Mouse (Mus musculus) brown adipose tissue, adult 24 weeks (tissue): ENCODE data around the gene Prrx1. TPM values are rescaled to one million over a fixed set of nuclear protein-coding genes. Genes with fewer than 3 reads are reported as not detected.

Experiments
- H3K27ac ChIP-seq: fragments of 200-500 bp; replicated peaks from 2 replicates; pipeline ENCODE4 v1.5.1; 2012; ENCODE audit warnings: low read depth, mild to moderate bottlenecking, low read length
- H3K4me1 ChIP-seq: fragments of 200-500 bp; 2 replicates; pipeline ENCODE4 v1.6.1; 2012; ENCODE audit warnings: low read length, mixed read lengths; ENCODE audit not compliant: control insufficient read depth, insufficient read depth, insufficient read length
- H3K4me3 ChIP-seq: fragments of 200-500 bp; 2 replicates; pipeline ENCODE4 v1.5.1; 2012; ENCODE audit warnings: low read depth, mild to moderate bottlenecking, low read length, moderate library complexity; ENCODE audit not compliant: insufficient read depth
- polyA plus RNA-seq: library from polyadenylated mRNA; stranded (reverse); fragments of >200 nt; gene quantifications from 2 replicates; pipeline ENCODE4 v1.2.4, GENCODE M21; 2012; ENCODE audit not compliant: missing spikeins, insufficient read depth, insufficient read length

Prrx1 gene
- polyA plus RNA-seq, 1 experiment = 10.2 TPM

DNA sequence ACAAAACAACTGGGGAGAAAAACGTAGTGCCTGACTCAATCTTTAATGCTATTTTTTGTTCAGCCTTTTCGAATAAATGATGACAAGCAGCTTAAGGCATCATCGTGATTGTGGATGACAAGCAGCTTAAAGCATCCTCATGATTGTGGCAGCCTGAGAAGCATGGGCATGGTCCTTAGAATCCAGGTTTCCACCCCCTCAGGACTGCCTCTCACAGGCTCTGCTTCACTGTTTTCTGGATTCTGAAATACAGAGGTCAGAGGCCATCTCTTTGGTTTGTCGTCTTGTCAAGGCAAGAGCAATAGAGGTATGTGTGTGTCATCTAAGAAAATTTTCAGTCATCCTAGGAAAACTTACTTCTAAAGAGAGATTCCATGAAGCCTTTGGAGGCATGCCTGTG is 60.7 kb downstream of the Prrx1 start:
- Histone ChIP-seq H3K27ac (no peak overlapping the region), H3K4me3 (no peak overlapping the region), H3K4me1 (no peaks in the 10 kb centered on the region)

DNA sequence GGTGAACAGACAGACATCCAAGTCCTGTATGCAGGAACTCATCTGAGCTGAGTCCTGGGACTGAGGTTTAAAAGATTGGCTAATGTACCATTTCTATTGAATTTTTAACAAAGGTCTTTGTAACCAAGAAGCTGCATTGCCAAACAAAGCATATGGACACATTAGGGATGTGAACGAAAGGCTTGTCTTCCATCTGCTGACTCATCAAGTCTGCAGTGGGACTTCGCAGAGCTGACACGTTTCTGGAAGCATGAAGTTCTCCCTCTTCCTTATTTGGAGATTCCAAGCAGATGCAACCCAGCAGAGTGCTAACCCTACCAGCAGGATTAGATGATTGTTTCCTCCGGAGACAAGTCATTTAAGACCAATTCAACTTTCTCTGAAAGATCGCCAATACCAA is 61.2 kb downstream of the Prrx1 start:
- no peak overlapping the region for H3K27ac ChIP-seq
- H3K4me1 ChIP-seq = no peaks in the 10 kb centered on the region
- H3K4me3 ChIP-seq = no peak overlapping the region

DNA sequence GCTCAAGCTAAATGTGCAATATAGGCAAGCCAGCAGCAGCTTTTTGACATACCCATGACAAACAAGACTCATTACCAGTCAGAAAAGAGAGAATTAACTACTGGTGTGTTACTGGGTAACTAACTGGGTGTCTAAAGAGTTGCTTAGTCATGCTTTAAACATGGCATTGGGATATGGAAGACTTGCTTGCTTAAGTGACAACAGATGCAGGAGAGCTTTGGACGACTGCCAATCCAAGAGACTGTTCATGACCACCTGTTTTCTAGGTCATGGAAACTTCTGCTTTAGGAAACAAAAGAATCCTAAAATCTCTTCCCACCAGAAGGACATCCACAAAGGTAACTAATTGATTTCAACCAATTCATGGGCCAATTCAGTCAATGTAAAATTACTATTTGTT is 61.7 kb downstream of the Prrx1 start:
- Histone ChIP-seq H3K4me3 (no peak overlapping the region), H3K4me1 (no peaks in the 10 kb centered on the region), H3K27ac (no peak overlapping the region)

DNA sequence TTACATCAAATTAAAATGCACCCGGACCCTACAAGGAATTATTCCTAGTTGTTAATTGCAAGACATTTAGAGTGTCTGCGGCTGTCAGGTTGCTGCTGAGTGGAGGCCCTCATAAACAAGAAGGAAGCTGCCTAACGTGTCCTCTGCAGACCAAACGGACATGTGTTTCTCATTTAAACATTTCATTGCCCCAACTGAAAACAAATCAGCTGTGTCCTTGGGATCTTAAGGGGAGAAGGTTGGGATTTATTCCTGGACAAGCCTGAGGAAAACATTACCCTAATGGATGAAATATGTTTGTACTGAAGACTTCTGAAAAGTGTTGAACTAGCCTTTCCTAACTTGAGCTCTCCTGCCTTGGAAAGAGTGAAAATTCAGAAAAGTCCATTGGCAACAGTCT is 74.6 kb downstream of the Prrx1 start:
- H3K27ac ChIP-seq = no peak overlapping the region
- H3K4me1 ChIP-seq = no peaks in the 10 kb centered on the region
- no peak overlapping the region for H3K4me3 ChIP-seq

DNA sequence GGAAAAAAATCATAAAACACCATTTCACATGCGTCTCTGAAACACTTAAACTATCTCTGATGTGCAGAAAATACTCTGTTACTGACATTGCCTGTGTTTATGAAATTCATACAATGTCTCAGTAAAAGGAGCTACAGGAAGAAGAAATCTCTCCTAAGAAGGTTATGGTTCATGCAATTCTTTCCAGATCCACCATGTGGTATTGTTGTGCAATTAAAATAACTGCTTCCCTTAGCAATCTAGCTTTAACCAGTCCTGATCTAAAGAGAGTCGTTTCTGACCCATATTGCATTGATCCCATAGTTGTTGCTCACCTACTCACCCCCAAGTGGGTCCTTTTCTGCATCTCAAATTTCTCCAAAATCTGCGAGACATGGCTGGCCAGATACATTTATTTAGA is 82.3 kb downstream of the Prrx1 start:
- H3K4me3 ChIP-seq = no peak overlapping the region
- H3K4me1 ChIP-seq = no peaks in the 10 kb centered on the region
- H3K27ac ChIP-seq = no peak overlapping the region

DNA sequence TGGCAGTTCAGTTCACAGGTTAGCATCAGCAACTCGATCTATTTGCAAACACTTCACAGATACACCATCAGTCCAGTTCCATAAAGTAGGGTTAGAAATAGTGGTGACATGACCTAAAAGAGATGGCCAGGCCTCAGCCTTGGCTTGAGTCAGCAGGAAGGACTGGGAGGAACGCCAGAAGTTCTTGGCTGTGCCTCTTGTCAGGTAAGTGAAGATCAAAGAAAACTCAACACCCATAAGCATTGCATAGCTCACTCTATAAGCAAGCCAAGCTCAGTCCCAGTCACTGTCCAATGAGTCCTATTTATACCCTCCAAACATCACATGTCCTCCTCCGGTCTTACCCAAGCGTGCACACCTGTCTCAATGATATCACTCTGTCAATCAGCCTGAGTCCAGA is 87.2 kb downstream of the Prrx1 start:
- H3K27ac ChIP-seq = no peak overlapping the region
- no peak overlapping the region for H3K4me3 ChIP-seq
- no peaks in the 10 kb centered on the region for H3K4me1 ChIP-seq

DNA sequence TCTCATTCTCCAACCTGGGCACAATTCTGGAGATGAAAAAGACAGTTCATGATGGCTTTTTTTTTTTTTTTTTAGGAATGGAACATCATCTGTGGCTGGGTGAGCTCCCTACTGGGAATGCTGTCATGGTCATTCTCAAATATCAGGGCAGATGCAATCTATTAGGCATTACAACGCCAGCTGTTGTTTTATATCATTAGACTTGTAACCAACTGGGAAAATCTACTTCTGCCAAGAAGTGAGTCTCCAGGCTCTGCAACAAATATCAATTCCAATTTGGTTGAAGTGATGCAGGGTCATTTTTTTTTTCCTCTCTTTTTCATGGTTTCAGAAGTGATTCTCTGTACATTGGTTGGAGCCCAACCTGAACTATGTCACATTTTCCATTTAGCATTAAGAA is 91.7 kb downstream of the Prrx1 start:
- Histone ChIP-seq H3K27ac (no peak overlapping the region), H3K4me1 (no peaks in the 10 kb centered on the region), H3K4me3 (no peak overlapping the region)

DNA sequence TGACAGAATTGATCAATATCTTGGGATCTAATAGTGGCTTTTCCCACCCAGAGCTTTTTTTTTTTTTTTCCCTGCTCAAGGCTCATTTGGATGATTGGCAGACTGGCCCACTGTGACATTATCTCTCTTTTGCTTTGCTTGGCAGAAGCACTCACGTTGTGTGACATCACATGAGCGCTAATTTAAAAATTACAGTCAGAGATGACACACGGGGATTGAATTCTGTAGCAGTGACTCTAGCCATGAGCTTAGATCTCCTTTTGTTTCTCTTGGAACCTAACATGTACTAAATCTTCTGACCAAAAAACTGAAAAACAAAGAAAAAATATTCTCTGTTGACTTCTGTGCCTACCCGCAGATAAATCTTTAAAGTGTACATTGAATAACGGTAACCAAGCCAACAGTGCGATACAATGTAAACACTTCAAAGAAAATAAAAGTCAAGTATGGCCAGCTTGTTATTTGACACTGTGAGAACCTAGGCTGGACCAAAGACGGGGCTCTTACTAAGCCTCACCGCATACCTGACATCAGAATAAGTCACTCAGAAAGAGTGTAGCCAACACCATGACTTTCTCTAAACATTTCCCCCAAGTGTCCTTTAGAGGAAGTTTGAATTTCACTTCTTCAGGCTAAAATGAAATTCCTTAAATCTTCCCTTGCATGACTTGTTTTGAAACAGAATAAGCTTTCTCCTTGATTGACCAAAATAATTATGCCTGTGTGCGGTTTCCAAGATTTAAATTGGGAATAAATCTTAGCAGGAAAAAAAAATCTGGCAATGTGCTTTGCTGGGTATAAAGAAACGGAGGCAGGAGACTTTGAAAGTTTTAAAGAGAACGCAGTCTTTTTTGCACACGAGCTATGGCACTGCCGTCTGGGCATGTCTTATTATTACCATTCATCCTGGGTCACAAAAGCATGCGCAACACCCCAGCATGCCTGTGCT is 104.3 kb downstream of the Prrx1 start:
- no peak overlapping the region for H3K4me3 ChIP-seq
- no peaks in the 10 kb centered on the region for H3K4me1 ChIP-seq
- no peak overlapping the region for H3K27ac ChIP-seq

DNA sequence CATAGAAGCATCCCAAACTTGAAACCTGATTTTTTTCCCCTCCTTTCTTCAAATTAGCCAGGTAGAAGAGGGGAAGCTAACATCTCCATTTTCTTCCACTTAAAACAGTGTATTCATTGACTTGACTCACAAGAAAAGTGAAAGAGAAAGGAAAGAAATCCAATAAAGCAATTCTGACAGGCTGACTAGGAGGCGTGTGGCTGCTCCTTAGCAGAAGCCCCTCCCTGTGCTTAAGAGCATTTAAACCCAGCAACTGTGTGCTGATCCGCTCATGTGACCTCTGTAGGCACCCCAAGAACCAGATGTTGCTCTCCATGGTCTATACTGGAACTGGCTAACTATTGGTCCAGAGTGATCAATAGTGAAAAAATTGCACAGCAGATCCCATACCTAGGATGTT is 114.7 kb downstream of the Prrx1 start:
- no peaks in the 10 kb centered on the region for H3K4me1 ChIP-seq
- H3K27ac ChIP-seq = no peak overlapping the region
- H3K4me3 ChIP-seq = no peak overlapping the region

DNA sequence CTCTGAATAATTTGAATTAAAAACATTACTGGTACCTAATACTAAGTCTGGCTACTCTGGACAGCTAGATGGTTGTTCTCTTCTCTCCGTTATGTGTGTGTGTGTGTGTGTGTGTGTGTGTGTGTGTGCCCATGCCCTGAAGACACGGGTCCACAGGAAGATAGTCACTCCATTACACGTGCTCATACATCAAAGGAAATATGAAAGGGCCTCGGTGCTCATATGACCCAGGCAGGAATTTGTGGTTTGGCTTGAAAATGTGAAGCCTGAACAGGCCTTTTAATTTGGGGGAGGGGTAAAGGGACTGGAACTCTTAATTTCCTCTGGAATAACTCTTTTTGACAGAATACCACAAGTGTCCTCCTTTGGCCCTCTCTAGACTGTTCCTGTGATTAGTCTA is 115.5 kb downstream of the Prrx1 start:
- H3K4me1 ChIP-seq = no peaks in the 10 kb centered on the region
- no peak overlapping the region for H3K4me3 ChIP-seq
- H3K27ac ChIP-seq = no peak overlapping the region

Other genes with a start within 250 kb of the Prrx1 start
- gene Mroh9, start 228.0 kb downstream of the Prrx1 start, polyA plus RNA-seq = not detected in 2 replicates
- 4.0 and 5.5 TPM in 2 replicates for gene Gorab, start 90.0 kb upstream of the Prrx1 start, polyA plus RNA-seq